Mouse (Mus musculus): Measurements from ENCODE around the gene Ect2l. TPM values are rescaled to one million over a fixed set of nuclear protein-coding genes. Genes with fewer than 3 reads are reported as not detected.

Gene Ect2l
- polyA plus RNA-seq, 1 experiment from 2014 or later, result 0.48 TPM

DNA sequence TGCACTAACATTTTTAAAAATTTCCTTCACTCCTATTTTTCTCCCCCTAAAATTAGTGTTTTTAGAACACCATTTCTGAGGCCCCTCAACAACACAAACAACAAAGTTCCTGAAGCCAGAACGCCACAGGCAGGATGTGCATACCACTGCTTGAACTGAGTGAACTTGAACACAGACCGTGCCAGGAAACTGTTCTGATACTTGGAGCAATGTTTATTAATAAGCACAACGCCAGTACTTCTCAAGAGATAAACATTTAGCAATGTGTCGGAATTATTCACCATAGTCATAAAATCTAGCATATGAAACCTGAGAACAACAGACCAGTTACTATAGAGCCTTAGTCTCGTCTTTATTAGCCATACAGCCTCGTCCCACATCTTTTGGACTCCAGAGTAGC is 571 bp downstream of the Ect2l start:
- Histone ChIP-seq H3K9me3 (replicated peaks) (no peaks in the 10 kb centered on the region), H3K36me3 (no peaks in the 10 kb centered on the region), H3K27me3 (no peaks in the 10 kb centered on the region), H3K9ac (no peak overlapping the region), H3K4me3 (no peak overlapping the region), H3K4me1 (0 out of 2 replicates have a peak, but pooled peaks cover 4% of the 10 kb centered on the region), H3K27ac (no peak overlapping the region), H3K4me2 (replicated peaks) (no peak overlapping the region)
- WGBS, result 81% methylated on average over 6 of the region's 6 CpGs
- no peak for ATAC-seq (ENCODE audit: low FRiP score)

DNA sequence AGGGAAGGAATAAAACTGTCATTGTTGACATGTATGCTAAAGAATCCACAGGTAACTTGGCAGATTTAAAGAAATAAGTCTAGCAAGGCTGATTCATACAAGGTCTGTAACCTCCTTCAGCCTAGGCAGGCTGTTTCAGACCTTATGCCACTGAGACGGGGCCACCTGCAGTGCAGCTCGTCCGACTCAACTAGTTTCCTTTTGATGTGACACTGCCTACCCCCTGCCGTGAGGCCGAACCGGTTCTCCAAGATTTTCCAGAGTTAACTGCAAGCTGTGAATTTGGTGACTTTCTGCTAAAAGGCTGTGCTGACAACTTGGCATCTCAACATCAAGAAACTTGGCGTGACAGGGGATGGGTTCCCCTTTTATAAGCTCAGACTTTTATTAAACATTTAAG is 6.6 kb downstream of the Ect2l start:
- Histone ChIP-seq H3K36me3 (no peaks in the 10 kb centered on the region), H3K27me3 (no peaks in the 10 kb centered on the region), H3K9me3 (replicated peaks) (no peaks in the 10 kb centered on the region), H3K4me3 (no peak overlapping the region), H3K4me2 (replicated peaks) (no peak overlapping the region), H3K4me1 (peaks cover 5% of the 10 kb centered on the region; the same call in 1 of the 2 replicates), H3K27ac (no peak overlapping the region), H3K9ac (no peak overlapping the region)
- 8% methylated on average over 7 of the region's 7 CpGs for WGBS
- no peak for ATAC-seq (ENCODE audit: low FRiP score)

DNA sequence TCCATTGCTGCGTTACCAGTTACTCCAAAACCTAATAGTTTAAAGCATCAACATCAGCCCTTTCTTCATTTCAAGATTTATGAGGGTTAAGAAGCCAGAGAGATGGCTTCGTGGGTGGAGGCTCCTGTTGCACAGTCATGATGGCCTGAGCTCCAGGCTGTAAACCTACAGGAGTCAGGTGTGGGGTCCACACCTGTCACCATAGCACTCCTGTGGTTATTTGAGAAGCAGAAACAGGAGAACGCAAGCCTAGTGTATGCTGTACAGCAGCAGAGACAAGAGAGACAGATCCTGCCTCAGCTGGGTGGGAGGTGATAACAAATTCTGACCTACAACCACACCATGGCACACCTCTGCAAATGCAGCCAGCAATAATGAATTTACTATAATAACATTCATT is 8.3 kb downstream of the Ect2l start:
- WGBS, result 86% methylated on average over 3 of the region's 3 CpGs

DNA sequence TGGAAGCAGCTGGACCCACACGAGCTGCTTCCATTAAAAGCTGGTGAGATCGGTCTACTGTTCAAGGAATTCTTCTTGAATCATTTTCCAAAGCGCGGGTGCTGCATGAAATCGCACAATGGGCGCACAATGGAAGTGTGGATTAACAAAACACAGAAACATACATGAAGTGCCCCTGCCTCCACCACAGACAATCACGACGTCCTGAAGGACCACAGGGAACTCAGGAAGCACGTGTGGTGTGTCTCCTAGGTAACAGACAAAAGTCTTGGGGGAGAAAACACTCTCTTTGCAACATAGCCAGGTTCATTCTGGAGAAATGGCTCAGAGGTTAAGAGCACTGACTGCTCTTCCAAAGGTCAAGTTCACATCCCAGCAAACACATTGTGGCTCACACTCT is 10.0 kb downstream of the Ect2l start:
- ATAC-seq (ENCODE audit: low FRiP score), result no peak
- WGBS, result 57% methylated on average over 9 of the region's 9 CpGs

More for the DNA sequence above, 8.3 kb downstream of the Ect2l start:
- no peak overlapping the region for H3K4me2 ChIP-seq (replicated peaks)
- no peaks in the 10 kb centered on the region for H3K27me3 ChIP-seq
- H3K36me3 ChIP-seq, result no peaks in the 10 kb centered on the region
- peaks cover 5% of the 10 kb centered on the region; the same call in 1 of the 2 replicates for H3K4me1 ChIP-seq
- ATAC-seq (ENCODE audit: low FRiP score), result no peak
- H3K9me3 ChIP-seq (replicated peaks), result no peaks in the 10 kb centered on the region
- no peak overlapping the region for H3K4me3 ChIP-seq
- no peak overlapping the region for H3K27ac ChIP-seq
- H3K9ac ChIP-seq, result no peak overlapping the region

DNA sequence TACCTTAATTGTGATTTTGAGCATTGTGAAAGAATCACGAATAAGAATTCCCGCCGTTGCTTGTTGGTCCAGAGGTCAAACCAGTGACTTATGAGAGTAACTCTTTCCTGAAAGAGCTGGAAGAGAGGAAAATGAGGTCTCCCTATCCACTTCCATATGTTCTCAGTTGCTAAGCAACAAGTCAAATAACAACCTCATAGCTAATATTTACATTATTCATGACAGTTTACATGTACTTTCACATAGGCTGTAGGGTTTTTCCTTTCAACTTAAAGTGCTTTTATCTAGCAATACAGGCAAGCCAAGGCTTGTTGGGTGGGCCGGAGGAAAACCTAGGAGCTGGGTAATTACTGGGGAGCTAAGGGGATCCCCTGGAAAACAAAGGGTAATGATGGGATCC is 10.8 kb downstream of the Ect2l start:
- Histone ChIP-seq H3K4me2 (replicated peaks) (no peak overlapping the region), H3K9me3 (replicated peaks) (no peaks in the 10 kb centered on the region), H3K4me1 (peaks cover 5% of the 10 kb centered on the region; the same call in 1 of the 2 replicates), H3K9ac (no peak overlapping the region), H3K27me3 (no peaks in the 10 kb centered on the region), H3K36me3 (no peaks in the 10 kb centered on the region), H3K4me3 (no peak overlapping the region), H3K27ac (no peak overlapping the region)
- 74% methylated on average over 4 of the region's 4 CpGs for WGBS
- ATAC-seq (ENCODE audit: low FRiP score), result no peak

More for the DNA sequence above, 10.0 kb downstream of the Ect2l start:
- no peak overlapping the region for H3K4me2 ChIP-seq (replicated peaks)
- no peaks in the 10 kb centered on the region for H3K36me3 ChIP-seq
- H3K9me3 ChIP-seq (replicated peaks), result no peaks in the 10 kb centered on the region
- H3K4me1 ChIP-seq, result peaks cover 5% of the 10 kb centered on the region; the same call in 1 of the 2 replicates
- no peaks in the 10 kb centered on the region for H3K27me3 ChIP-seq
- no peak overlapping the region for H3K27ac ChIP-seq
- no peak overlapping the region for H3K4me3 ChIP-seq
- no peak overlapping the region for H3K9ac ChIP-seq

DNA sequence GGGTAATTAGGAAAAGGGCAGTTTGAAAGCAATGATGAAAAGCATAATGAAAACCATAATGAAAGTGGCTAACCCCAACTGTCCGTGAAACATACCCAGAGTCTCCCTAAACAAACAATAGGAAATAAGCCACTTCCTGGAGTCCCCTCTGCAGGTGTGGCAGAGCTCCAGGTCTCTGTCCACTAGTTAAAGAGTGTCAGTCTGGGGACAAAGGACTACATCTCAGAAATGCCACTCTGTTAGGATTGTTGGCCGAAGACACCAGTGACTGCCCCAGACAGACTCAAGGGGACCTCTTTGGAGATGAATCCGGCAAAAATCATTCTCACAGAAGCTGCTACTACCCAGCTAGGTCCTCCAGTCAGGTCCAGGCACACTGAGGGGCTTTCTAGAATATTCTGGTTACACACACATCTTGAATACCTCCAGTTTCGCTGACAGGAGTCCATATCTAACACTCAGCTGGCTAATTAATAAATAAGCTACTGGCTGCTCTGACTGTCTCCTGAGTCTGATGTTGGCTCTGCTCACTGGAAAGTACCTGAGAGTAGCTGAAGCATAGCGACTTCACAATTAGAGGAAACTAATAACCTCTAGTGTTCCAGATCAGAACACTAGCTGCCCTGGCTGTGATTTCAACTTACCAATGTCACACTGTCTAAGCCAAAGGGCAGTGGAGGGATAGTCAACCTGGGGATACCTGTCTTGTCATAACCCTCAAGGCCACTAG is 12.2 kb downstream of the Ect2l start:
- Histone ChIP-seq H3K4me3 (no peak overlapping the region), H3K9me3 (replicated peaks) (no peaks in the 10 kb centered on the region), H3K27me3 (no peaks in the 10 kb centered on the region), H3K36me3 (no peaks in the 10 kb centered on the region), H3K4me2 (replicated peaks) (no peak overlapping the region), H3K4me1 (peaks cover 5% of the 10 kb centered on the region; the same call in 1 of the 2 replicates), H3K27ac (no peak overlapping the region), H3K9ac (no peak overlapping the region)
- ATAC-seq (ENCODE audit: low FRiP score), result no peak
- WGBS, result 86% methylated on average over 5 of the region's 5 CpGs

DNA sequence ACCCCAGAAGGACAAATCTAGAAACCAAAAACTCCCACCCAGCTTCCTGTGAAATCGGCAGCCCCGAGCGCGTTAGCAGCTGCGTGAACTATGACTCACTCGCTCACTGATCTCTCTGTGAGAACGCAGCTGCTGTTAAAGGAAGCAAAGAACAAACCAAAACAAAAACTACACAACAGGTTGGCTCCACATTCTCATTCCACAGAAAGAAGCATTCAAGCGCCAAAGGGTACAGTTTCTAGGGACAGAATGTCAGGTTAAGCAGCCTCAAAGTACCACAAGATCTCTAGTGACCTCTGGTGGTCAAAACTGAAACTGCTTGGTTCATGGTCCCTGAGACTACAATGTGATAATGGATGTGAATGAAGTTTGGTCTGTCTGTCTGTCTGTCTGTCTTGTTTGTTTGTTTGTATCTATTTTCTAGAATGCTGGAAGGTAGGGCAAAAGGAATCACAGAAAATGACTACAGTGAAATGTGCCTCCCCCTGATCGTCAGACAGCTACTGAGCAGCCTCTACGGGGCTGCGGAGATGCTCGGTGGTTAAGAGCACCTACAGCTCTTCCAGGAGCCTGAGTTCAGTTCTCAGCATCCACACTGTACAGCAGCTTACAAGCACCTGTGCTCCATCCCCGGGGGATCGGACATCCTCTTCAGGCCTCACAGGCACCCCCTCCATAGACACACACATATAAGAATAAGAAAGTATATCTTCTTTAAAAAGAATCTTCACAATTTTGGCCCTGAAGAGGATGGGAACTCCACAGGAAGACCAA is 13.3 kb downstream of the Ect2l start:
- Histone ChIP-seq H3K9me3 (replicated peaks) (no peaks in the 10 kb centered on the region), H3K27me3 (no peaks in the 10 kb centered on the region), H3K27ac (no peak overlapping the region), H3K36me3 (no peaks in the 10 kb centered on the region), H3K4me2 (replicated peaks) (peak overlapping the region; percentile 38), H3K9ac (no peak overlapping the region), H3K4me1 (peaks cover 5% of the 10 kb centered on the region; the same call in 1 of the 2 replicates), H3K4me3 (0 out of 2 replicates have a peak overlapping the region, but pooled peaks have one; percentile 16)
- WGBS, result 58% methylated on average over 14 of the region's 14 CpGs
- 0 out of 2 replicates have a peak, but pooled peaks have one; percentile 55 for ATAC-seq (ENCODE audit: low FRiP score)

DNA sequence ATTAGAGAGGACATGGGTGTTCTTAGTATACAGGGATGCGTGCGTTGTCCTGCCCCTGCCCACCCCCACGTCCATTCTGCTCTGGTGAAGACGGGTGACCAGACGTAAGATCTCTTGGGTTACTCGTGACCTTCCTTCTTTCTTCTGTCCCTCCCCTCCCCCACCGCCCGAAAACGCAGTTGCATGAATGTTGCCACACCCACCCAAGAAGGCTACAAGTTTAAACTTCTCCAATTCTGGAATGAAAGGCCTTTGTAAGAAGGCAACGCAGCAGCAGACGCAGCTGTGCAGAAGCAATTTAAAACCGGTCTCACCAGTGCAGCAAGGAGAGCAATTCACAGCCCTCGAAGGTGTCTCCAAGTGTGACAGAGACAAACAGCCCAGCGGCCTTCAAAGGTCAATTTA is 16.0 kb downstream of the Ect2l start:
- Histone ChIP-seq H3K4me2 (replicated peaks) (no peak overlapping the region), H3K36me3 (no peaks in the 10 kb centered on the region), H3K9me3 (replicated peaks) (no peaks in the 10 kb centered on the region), H3K27me3 (no peaks in the 10 kb centered on the region), H3K4me1 (no peaks in the 10 kb centered on the region), H3K4me3 (no peak overlapping the region), H3K9ac (no peak overlapping the region), H3K27ac (no peak overlapping the region)
- WGBS, result 56% methylated on average over 14 of the region's 14 CpGs
- ATAC-seq (ENCODE audit: low FRiP score), result no peak

DNA sequence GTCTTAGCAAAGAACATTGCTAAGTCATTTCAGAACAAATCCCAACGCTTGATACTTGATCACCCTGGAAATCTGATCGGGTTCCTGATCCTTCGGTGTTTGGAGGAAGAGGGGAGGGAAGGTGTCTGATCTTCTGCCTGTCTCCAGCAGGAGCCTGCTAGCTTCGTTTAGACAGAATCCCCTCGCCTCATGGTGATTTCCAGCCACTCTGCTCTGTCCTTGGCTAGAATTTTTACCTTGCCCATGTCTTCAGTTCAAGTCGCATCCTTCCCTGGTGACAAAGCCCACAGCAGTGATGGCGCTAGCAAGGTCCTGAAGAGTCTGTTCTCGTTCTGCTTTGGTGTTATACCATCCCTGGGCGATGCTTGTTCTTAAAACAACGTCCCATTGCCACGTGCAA is 16.5 kb downstream of the Ect2l start:
- ATAC-seq (ENCODE audit: low FRiP score), result no peak
- 80% methylated on average over 11 of the region's 11 CpGs for WGBS
- no peak overlapping the region for H3K4me2 ChIP-seq (replicated peaks)
- no peaks in the 10 kb centered on the region for H3K27me3 ChIP-seq
- no peak overlapping the region for H3K9ac ChIP-seq
- H3K27ac ChIP-seq, result no peak overlapping the region
- no peaks in the 10 kb centered on the region for H3K4me1 ChIP-seq
- H3K9me3 ChIP-seq (replicated peaks), result no peaks in the 10 kb centered on the region
- H3K36me3 ChIP-seq, result no peaks in the 10 kb centered on the region
- H3K4me3 ChIP-seq, result no peak overlapping the region

DNA sequence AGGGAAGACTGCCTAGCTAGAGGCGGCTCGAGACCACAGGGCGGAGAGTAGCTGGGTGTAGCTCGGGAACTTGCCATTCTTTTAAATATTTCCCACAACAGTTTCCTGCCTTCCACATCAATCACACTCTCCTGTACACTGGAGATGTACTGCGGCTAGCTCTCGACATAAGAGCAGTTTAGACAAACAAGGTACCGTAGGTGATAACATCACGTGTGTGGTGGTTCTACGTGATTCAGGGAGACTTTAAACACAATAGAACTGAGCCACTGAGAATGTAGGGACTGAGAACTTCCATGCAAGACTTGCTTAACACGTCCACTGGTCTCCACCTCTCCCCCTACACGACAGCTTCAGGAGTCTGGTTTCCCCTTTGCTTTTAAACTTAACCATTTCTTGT is 17.5 kb downstream of the Ect2l start:
- 84% methylated on average over 11 of the region's 11 CpGs for WGBS
- Histone ChIP-seq H3K9me3 (replicated peaks) (no peaks in the 10 kb centered on the region), H3K4me1 (no peaks in the 10 kb centered on the region), H3K4me3 (no peak overlapping the region), H3K9ac (no peak overlapping the region), H3K36me3 (no peaks in the 10 kb centered on the region), H3K27me3 (no peaks in the 10 kb centered on the region), H3K27ac (no peak overlapping the region), H3K4me2 (replicated peaks) (no peak overlapping the region)
- ATAC-seq (ENCODE audit: low FRiP score), result no peak

DNA sequence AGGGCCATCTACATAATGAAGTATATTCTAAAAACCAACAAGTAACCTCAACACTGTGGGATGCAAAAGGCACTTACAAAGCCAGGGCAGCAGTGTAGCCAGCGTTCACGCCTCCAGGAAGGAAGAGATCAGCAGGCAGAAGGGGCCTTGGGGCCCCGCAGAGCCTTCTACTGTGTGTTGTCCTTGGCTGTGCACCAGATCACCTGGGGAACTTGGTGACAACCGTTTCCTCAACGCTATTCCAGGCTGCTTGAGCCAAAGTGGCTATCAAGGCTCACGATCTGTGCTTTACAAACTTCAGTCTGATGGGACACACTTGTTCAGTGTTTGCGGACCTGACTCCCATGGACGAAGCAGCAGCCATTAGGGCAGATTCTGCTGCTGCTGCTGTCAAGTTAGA is 19.0 kb downstream of the Ect2l start:
- 56% methylated on average over 8 of the region's 8 CpGs for WGBS
- ATAC-seq (ENCODE audit: low FRiP score), result no peak
- no peak overlapping the region for H3K4me2 ChIP-seq (replicated peaks)

DNA sequence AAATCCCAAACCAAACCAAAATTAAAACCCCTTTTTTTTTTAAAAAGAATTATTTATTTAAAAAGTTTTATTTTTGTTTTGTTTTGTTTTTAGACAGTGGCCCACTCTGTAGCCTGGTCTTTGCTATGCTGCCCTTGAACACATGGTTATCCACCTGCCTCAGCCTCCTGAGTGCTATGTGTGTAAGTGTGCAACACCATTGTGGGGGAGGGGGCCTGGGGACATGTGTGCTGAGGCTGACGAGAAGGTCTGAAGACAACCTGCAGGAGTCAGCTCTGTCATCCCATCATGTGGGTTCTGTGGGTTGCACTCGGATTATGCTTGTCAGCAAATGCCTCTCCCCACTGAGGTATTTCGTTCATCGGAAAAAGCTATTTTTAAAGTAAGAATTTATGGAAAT is 21.2 kb downstream of the Ect2l start:
- no peak for ATAC-seq (ENCODE audit: low FRiP score)
- 83% methylated on average over 4 of the region's 4 CpGs for WGBS
- H3K4me1 ChIP-seq, result no peaks in the 10 kb centered on the region
- H3K9ac ChIP-seq, result no peak overlapping the region
- H3K36me3 ChIP-seq, result no peaks in the 10 kb centered on the region
- H3K9me3 ChIP-seq (replicated peaks), result no peaks in the 10 kb centered on the region
- no peak overlapping the region for H3K4me2 ChIP-seq (replicated peaks)
- no peak overlapping the region for H3K27ac ChIP-seq
- no peaks in the 10 kb centered on the region for H3K27me3 ChIP-seq
- H3K4me3 ChIP-seq, result no peak overlapping the region

More for the DNA sequence above, 19.0 kb downstream of the Ect2l start:
- Histone ChIP-seq H3K9ac (no peak overlapping the region), H3K9me3 (replicated peaks) (no peaks in the 10 kb centered on the region), H3K36me3 (no peaks in the 10 kb centered on the region), H3K4me1 (no peaks in the 10 kb centered on the region), H3K27me3 (no peaks in the 10 kb centered on the region), H3K4me3 (no peak overlapping the region), H3K27ac (no peak overlapping the region)
